Mouse (Mus musculus) adrenal gland, adult (tissue): ENCODE data around the gene Wipi2.

Experiments used
- DNase-seq, 2 experiments: peaks; one replicate each; pipeline ENCODE4 v3.0.0; 2022 to 2023; ENCODE audit warnings: low spot score in 1 of 2; ENCODE audit not compliant: inconsistent age in 2 of 2

The Wipi2 gene

DNA sequence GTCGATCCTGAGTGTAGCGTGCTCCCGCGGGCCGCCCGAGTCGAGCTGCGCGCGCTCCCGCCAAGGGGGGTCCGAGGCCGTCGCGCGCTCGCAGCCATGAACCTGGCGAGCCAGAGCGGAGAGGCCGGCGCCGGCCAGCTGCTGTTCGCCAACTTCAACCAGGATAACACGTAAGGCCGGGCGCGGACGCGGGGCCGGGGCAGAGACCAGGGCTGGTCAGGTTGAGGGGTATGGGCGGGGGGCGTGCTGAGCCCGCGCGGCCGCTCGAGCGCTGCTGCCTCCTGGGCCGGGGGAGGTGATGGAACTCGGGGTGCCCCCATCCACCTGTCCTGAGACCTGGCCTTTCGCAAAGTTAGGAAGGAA lies 2.1 kb downstream of the Wipi2 start:
- DNase-seq: no peak

DNA sequence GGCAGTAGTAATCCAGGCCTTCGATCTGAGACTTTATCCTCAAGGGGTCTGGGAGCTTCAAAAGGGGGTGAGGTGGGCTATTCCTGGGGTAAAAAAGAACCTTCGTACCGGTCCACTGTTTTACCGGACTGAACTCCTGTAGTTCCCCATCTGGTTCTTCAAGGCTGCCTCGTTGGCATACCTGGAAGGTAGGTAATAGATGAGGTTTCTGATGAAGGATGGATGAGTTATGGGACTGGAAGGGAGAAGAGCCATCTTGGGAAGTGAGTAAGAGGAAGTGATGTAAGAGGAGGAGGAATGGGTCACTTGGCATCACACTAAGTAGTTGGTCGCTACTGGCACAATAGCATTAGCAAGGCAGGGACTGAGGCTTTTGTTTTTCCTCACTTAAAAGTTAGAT lies 2.7 kb downstream of the Wipi2 start:
- DNase-seq: peak in 1 of 2 experiments; percentile 72

DNA sequence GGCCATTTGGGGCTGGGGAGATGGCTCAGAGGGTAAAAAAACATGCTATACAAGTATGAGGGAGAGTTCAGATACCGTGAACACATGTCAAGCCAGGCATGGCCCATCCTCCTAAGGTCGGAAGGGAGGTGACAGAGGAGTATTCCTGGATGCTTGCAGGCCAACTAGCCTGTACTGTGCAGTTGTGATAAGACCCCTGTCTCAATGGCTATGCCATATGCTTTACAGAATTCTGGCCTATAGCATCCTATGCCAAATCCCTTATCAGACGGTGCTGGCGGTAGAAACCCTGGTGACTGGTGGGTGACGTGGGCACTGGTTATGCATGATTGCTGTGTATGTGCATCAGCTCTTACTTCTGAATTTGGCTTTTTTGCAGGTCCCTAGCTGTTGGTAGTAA lies 10.3 kb downstream of the Wipi2 start:
- no peak for DNase-seq

DNA sequence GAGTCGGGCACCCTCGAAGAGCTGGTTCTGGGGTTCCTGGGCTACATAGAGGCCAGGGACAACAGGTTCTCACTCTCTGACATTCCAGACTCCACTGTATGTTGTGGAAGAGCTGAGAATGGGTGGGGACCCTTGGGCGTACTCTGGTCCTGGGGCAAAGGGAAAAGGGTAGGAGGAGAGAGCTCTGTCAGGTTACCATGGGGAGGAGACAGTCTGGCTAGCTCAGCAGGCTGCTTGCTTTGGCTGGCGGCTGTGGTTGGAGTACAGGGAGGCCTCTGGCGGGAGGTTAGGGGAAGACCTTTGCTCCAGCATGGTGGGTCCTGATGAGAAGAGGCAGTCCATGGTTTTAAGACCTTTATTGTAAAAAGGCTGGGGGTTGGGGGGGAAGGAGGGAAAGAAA lies 12.6 kb downstream of the Wipi2 start:
- no peak for DNase-seq

DNA sequence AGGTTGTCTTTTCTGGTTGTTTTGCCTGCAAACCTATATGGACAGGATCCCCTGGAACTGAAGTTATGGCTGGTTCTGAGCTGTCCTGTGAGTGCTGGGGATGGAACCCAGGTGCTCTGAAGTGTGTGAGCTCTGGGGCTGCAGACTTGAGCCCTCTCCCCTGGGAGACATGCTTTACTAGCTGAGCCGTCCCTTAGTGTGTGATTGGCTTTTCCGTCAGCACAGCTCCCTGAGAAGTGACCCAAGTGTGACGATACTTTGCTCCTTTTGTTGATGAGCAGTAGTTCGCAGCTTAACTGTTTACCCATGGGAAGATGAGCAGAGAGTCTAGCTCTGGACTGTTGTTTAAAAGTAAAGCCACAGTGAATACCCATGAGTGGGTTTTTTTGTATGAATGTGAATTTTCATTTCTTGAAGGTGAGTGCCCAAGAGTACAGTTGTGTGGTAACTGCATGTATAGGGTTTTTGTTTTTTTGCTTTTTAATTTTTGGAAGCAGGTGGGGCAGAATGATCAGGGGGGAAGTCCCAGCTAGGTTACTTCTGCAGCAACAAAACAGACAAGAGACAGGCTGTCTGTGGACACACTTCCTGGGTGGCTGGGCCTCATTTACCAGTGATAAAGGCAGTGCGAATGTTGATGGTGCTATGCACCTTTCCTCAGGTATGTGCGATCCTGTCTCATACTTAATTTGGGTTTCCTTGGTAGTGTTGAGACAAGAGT lies 14.0 kb downstream of the Wipi2 start:
- DNase-seq: no peak

- peak in 1 of 2 experiments; percentile 52 for DNase-seq
Observed at GRCm38 (mm10) chr5:142648162-142648561, 20.7 kb downstream of the Wipi2 start.

GRCm38 (mm10) chr5:142649460-142650050 lies 22.1 kb downstream of the Wipi2 start:
- no peak for DNase-seq

DNA sequence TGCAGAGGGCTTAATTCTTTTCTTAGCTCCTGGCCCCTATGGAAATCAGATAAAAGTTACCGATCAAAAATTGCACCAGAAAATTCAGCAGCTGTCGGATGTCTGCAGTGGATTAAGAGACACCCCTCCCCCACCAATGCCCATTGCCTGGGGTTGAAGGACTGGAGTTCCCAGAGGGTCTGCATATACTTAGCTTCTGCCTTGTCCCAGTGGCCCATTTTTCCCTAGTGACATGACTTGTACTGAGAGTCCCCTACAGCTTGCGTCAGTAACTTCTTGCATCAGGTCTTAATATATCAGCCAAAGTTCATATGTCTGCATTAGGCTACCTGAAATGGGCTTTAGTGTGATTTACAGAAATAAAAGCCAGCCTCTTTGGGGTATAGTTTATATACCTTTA lies 22.9 kb downstream of the Wipi2 start:
- DNase-seq: no peak

GRCm38 (mm10) chr5:142650794-142651497 lies 23.4 kb downstream of the Wipi2 start:
- DNase-seq: no peak

- DNase-seq: no peak
Observed at GRCm38 (mm10) chr5:142652266-142652665, 24.8 kb downstream of the Wipi2 start.

- no peak for DNase-seq
Observed at GRCm38 (mm10) chr5:142660656-142661434, 33.3 kb downstream of the Wipi2 start.

DNA sequence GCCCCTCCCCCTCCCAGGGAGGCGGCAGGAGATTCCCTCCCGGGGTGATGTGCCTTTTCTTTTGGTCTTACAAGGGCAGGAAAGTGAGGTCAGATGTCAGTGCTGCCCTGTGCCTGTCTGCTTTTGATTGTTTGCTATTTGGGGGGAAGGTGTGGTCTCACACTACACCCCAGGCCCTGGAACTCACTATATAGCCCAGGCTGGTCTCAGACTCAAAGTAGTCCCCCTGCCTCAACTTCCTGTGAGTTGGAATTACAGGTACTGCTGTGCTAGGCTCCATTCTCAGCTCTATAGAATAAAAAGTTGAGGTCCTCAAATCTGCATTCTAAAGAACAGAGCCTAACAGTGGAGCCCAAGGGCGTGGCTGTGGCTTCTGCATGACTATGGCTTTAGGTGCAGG lies 40.4 kb downstream of the Wipi2 start:
- DNase-seq: no peak

- no peak for DNase-seq
Observed at GRCm38 (mm10) chr5:142668556-142669263, 41.2 kb downstream of the Wipi2 start.

- peak in 1 of 2 experiments; percentile 64 for DNase-seq
Observed at GRCm38 (mm10) chr5:142669726-142670125, 42.2 kb downstream of the Wipi2 start.

DNA sequence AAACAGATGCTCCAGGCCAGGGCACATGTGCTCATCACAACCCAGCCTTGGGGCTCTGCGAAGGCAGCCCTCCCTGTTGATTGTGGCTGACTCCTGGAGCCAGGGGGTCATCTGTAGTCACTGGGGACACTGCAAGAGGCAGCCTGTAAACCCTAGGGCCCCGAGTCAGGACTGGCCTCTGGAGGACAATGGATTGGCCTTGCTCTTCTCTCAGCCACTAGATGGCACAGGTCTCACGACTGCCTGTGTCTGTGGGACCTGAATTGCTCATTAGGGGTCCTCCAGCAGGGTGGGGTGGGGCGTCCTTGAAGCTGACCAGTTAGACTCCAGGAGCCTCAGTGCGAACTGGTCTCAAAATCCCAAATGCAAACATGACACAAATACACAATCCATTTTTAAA lies 45.6 kb downstream of the Wipi2 start:
- DNase-seq: peak; percentile 37 to 78

GRCm38 (mm10) chr5:142678141-142678571 lies 50.7 kb downstream of the Wipi2 start:
- peak; percentile 92 to 93 for DNase-seq

- DNase-seq: no peak
Observed at GRCm38 (mm10) chr5:142679065-142679464, 51.6 kb downstream of the Wipi2 start.

GRCm38 (mm10) chr5:142681911-142682310 lies 54.4 kb downstream of the Wipi2 start:
- DNase-seq: peak; percentile 75 to 87

DNA sequence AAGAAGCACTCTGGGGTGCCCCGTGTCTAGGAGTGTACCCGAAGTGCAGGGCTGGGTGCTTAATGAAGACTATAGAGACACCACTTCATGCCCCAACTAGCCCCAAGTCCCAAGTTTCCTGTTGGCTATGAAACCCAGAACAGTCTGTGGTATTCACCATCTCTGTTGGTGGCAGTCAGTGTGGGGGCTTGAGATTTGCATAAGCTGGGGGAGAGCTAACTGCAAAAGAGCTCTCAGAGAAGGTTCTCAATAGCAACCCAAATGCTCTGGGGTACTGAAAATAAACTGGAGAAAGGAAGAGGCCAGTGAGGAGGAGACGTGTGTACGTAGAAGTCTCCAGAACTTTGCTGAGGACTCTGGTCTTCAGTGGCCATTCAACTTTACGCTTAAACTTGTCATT lies 55.0 kb downstream of the Wipi2 start:
- no peak for DNase-seq

DNA sequence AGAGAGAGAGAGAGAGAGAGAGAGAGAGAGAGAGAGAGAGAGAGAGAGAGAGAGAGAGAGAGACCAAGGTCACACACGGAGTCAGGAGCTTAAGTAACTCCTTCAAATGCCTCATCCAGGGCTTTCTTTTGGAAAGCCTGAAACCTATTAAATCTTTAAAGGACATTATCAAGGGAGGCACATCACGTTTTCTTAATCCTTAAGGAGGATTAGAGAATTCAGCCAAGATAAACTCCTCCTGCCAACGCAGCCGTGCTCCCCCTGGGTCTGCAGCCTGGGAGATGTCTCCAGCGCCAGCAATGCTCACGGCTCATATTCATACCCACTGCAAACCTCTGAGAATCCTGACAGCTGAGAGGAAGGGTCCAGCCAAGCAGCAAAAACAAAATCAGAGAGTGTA lies 61.4 kb downstream of the Wipi2 start:
- no peak for DNase-seq

DNA sequence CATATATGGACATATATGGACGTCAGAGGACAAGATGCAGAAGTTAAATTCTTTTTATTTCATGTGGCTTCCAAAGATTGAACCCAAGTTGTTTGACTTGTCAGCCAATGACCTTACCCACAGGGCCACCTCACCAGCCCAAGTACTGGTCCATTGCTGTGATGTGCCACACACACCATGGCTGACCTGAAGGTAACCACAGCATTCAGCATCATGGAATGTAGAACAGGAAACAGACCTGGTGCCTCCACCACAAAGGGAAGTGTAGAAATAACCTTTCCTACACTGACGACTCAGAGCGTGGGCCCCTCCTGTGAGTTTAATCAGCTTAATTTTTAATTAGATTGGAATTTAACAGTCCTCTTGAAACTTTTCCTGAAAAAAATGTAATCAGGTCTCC lies 62.8 kb downstream of the Wipi2 start:
- DNase-seq: no peak
